Mouse (Mus musculus) C2C12 (cell line): ENCODE results near the gene Elavl4.

Source experiments
- CTCF ChIP-seq: IDR thresholded peaks from one replicate; pipeline ENCODE4 v1.5.1; 2011; ENCODE audit not compliant: control insufficient read depth, insufficient read depth, insufficient read length
- MYOD1 ChIP-seq: IDR thresholded peaks from one replicate; pipeline ENCODE4 v1.6.1; 2011; ENCODE audit warnings: low read depth; ENCODE audit not compliant: control insufficient read depth, insufficient read length

GRCm38 (mm10) chr4:110257360-110257759, 94.3 kb downstream of the Elavl4 start:
- no peak for TF ChIP-seq MYOD1
- TF ChIP-seq CTCF, result no peak
